Mouse (Mus musculus): ENCODE data around the gene Rgs1. TPM values are rescaled to one million over a fixed set of nuclear protein-coding genes. Genes with fewer than 3 reads are reported as not detected.
A peak's percentile ranks its signal among the peaks of the same experiment; 100 is the strongest.

Rgs1 gene
- polyA plus RNA-seq (2015; fragmentation: Nextera tagmentation; extraction: Ambion mirVana) = 1.8 and 2.8 TPM in 2 replicates

DNA sequence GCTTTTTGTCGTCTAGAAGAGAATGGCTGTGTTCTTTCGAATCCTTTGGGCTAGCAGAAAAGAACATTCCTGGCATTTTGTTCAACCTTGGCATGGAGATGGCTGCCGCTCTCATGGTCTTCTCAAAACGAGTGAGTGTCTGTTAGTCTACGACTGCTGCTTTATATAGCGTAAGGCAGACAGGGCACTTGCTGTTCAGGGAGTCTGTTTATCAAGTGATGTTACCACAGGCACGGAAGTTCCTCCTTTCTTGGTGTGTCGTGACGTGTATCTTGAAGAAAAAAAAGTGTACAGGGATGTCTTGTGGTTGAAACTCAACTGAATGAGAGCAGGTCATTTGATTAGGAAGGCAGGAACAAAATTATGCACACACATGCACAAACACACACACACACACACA is at the start of gene Rgs1:
Rgs1 (minus strand) TSS at position 320 of the 400 bp plus-strand sequence.
- WGBS (ENCODE audit: insufficient replicate concordance) = 39% methylated on average over 9 of the region's 9 CpGs

DNA sequence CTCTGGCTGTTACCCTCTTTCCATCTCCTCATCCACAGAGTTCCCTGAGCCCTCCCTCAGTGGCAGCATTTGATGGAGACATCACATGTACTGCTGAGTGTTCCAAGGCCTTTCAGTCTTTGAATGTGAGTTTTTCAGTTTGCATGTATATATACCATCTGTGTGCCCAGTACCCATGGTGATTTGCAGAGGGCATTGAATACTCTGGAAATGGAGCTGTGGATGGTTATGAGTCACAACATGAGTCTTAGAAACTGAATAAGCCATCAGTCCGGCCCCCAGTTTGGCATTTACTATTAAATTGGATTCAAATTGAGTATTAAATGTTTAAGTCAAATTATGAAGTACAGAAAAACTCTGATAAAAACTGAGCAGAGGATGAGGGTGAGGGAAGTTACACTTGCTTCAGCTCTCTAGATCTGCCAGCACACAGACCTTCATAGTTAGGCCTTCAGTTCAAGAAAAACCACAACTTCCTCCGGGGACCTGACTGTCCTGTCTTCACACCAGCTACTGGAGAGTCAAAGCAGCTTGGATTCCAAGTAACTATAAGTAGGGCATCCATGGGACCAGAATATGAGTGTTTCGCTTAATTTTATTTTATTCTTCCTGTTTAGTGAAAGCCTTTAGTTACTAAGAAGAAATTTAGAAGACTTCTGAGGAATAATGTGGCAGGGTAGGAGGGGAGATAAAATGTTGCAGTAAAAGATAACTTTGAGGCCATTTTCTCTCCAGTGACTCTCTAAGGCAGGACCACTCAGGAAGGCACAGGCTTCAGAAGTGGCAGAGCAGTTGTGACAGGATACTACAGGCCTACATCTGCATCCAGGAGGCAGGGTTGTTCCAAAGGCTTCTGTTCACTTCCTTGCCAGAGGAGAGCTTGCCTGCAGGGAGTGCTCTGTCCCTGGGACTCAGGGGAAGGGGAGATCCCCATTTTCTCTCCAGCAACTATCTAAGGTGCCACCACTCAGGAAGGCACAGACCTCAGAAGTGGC is 34.3 kb upstream of the Rgs1 start:
- H3K9ac ChIP-seq (replicated peaks) = no peak overlapping the region
- H3K36me3 ChIP-seq (replicated peaks; ENCODE audit: insufficient read depth, low read length) = no peaks in the 10 kb centered on the region
- no peak overlapping the region for H3K4me3 ChIP-seq (ENCODE audit: low read depth, low read length)
- TF ChIP-seq EP300 (IDR thresholded peaks at IDR 0.05; ENCODE audit: low read depth) = no peak
- TF ChIP-seq CTCF (IDR thresholded peaks at IDR 0.05; ENCODE audit: low read depth) = no peak
- no peaks in the 10 kb centered on the region for H3K27me3 ChIP-seq (ENCODE audit: insufficient read depth, low read length)
- WGBS (ENCODE audit: insufficient replicate concordance) = 58% methylated on average over 3 of the region's 3 CpGs
- H3K9me3 ChIP-seq (ENCODE audit: low read length) = no peaks in the 10 kb centered on the region
- H3K27ac ChIP-seq (ENCODE audit: low read depth) = no peak overlapping the region
- no peaks in the 10 kb centered on the region for H3K4me1 ChIP-seq (ENCODE audit: insufficient read depth)
- DNase-seq = no peak
- ATAC-seq = no peak
- H3K4me2 ChIP-seq (ENCODE audit: low read depth, low read length) = no peak overlapping the region

More for the DNA sequence above, at the start of gene Rgs1:
- ATAC-seq (peak; percentile 63), DNase-seq (no peak)
- no peaks in the 10 kb centered on the region for H3K27me3 ChIP-seq (ENCODE audit: insufficient read depth, low read length)
- no peak within 1 kb of the TSS for H3K27ac ChIP-seq (ENCODE audit: low read depth)
- no peak for TF ChIP-seq CTCF (IDR thresholded peaks at IDR 0.05; ENCODE audit: low read depth)
- no peak for TF ChIP-seq EP300 (IDR thresholded peaks at IDR 0.05; ENCODE audit: low read depth)
- H3K4me2 ChIP-seq (ENCODE audit: low read depth, low read length) = no peak within 1 kb of the TSS
- no peaks in the 10 kb centered on the region for H3K9me3 ChIP-seq (ENCODE audit: low read length)
- H3K4me1 ChIP-seq (ENCODE audit: insufficient read depth) = no peaks in the 10 kb centered on the region
- H3K9ac ChIP-seq (replicated peaks) = no peak within 1 kb of the TSS
- H3K36me3 ChIP-seq (replicated peaks; ENCODE audit: insufficient read depth, low read length) = no peaks in the 10 kb centered on the region
- no peak within 1 kb of the TSS for H3K4me3 ChIP-seq (ENCODE audit: low read depth, low read length)

DNA sequence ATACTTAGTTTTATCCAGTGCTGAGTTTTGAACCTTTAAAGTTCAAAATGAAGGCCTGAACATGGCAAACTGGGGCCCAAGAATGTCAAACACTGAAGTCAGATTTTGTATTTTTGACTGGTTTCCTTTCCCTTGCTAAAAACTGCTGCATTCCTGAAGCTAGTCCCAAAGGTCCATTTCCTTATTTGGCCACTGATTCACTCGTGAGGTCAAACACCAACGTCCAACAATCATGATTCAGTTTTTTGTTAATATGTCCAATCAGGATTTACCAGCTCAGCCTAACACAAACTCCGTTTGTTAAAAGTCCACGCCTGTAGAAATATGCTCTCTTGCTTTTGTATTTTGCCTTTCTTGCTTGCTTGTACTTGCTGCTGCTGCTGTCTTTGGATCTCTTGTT is 31.0 kb upstream of the Rgs1 start:
- WGBS (ENCODE audit: insufficient replicate concordance) = 65% methylated on average over 4 of the region's 4 CpGs
- Histone ChIP-seq H3K9ac (replicated peaks) (no peak overlapping the region), H3K4me2 (ENCODE audit: low read depth, low read length) (no peak overlapping the region), H3K9me3 (ENCODE audit: low read length) (no peaks in the 10 kb centered on the region), H3K4me3 (ENCODE audit: low read depth, low read length) (no peak overlapping the region), H3K36me3 (replicated peaks; ENCODE audit: insufficient read depth, low read length) (no peaks in the 10 kb centered on the region), H3K27me3 (ENCODE audit: insufficient read depth, low read length) (no peaks in the 10 kb centered on the region), H3K4me1 (ENCODE audit: insufficient read depth) (no peaks in the 10 kb centered on the region), H3K27ac (ENCODE audit: low read depth) (no peak overlapping the region)
- DNase-seq = no peak
- no peak for ATAC-seq
- TF ChIP-seq CTCF (IDR thresholded peaks at IDR 0.05; ENCODE audit: low read depth) = no peak

DNA sequence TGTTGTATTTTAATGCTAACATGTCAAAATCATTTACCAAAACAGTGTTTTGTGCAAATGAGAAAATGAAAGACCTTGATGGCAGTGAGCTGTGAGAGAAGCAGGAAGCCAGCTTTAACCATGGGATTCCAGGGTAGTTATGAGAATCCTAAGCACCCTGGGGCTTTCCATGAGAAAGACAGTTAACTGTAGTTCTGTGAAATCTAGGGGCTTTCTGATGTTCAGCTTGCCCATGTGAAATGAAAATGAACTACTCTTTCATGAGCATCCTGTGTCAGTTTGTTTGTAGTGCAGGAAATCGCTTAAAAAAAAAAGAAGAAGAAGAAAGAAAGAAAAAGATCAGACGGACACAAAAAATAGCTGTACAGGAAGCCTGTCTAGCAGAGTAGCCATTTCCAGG is 23.9 kb upstream of the Rgs1 start:
- Histone ChIP-seq H3K27me3 (ENCODE audit: insufficient read depth, low read length) (no peaks in the 10 kb centered on the region), H3K4me3 (ENCODE audit: low read depth, low read length) (no peak overlapping the region), H3K9ac (replicated peaks) (no peak overlapping the region), H3K36me3 (replicated peaks; ENCODE audit: insufficient read depth, low read length) (no peaks in the 10 kb centered on the region), H3K4me2 (ENCODE audit: low read depth, low read length) (no peak overlapping the region), H3K27ac (ENCODE audit: low read depth) (no peak overlapping the region), H3K9me3 (ENCODE audit: low read length) (no peaks in the 10 kb centered on the region), H3K4me1 (ENCODE audit: insufficient read depth) (no peaks in the 10 kb centered on the region)
- WGBS (ENCODE audit: insufficient replicate concordance) = 70% methylated on average over 2 of the region's 2 CpGs
- DNase-seq (no peak), ATAC-seq (no peak)
- TF ChIP-seq CTCF (IDR thresholded peaks at IDR 0.05; ENCODE audit: low read depth) = no peak
- no peak for TF ChIP-seq EP300 (IDR thresholded peaks at IDR 0.05; ENCODE audit: low read depth)

DNA sequence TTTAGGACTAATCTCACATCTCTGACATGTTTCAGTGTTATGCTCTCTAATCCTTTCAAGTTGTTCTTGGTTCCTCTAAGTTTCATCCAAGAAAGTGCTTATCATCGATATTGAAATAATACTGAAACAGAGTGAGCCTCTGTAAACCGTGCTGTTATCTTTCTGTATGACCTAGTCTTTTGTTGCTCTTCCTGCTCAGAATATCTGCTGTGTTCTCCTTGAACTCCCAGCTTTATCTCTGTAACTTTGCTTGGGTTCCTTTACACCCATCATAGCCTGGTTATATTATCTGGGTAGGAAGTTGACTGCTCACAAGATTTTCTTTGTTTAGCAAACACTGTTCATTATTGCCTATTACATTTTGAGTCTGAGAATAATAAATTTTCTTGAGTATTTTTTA is 20.1 kb upstream of the Rgs1 start:
- no peak for ATAC-seq

More for the DNA sequence above, 20.1 kb upstream of the Rgs1 start:
- Histone ChIP-seq H3K4me3 (ENCODE audit: low read depth, low read length) (no peak overlapping the region), H3K9me3 (ENCODE audit: low read length) (no peaks in the 10 kb centered on the region), H3K4me2 (ENCODE audit: low read depth, low read length) (no peak overlapping the region), H3K9ac (replicated peaks) (no peak overlapping the region), H3K27ac (ENCODE audit: low read depth) (no peak overlapping the region), H3K4me1 (ENCODE audit: insufficient read depth) (no peaks in the 10 kb centered on the region), H3K27me3 (ENCODE audit: insufficient read depth, low read length) (no peaks in the 10 kb centered on the region), H3K36me3 (replicated peaks; ENCODE audit: insufficient read depth, low read length) (no peaks in the 10 kb centered on the region)
- WGBS (ENCODE audit: insufficient replicate concordance) = 54% methylated on average over 2 of the region's 2 CpGs
- TF ChIP-seq EP300 (IDR thresholded peaks at IDR 0.05; ENCODE audit: low read depth) (no peak), CTCF (IDR thresholded peaks at IDR 0.05; ENCODE audit: low read depth) (no peak)
- no peak for DNase-seq

Measured in liver, postnatal 0 days (tissue).